Mouse (Mus musculus) adrenal gland, postnatal 4 days (tissue): Measurements from ENCODE around the gene Arhgef28. TPM values are rescaled to one million over a fixed set of nuclear protein-coding genes. Genes with fewer than 3 reads are reported as not detected.
"Not testable (repeated sequence)": the region's sequence is repeated elsewhere in the genome, so short reads cannot be mapped to it uniquely, and the experiment has no call there.

ENCODE experiments used
- DNase-seq, 2 experiments: peaks; one replicate each; pipeline ENCODE4 v3.0.0; 2021 to 2022; ENCODE audit warnings: low spot score in 2 of 2, mixed read lengths in 2 of 2
- total RNA-seq, 2 experiments: library from RNA; stranded (reverse); gene quantifications; 2 replicates each; pipeline ENCODE4 v1.2.3; 2021

Arhgef28 gene
- total RNA-seq, 2 experiments from 2014 or later: 31.2 to 47.6 TPM

- no peak for DNase-seq
These were observed 131.4 kb downstream of the Arhgef28 start for GRCm38 (mm10) chr13:98074871-98075270.

DNA sequence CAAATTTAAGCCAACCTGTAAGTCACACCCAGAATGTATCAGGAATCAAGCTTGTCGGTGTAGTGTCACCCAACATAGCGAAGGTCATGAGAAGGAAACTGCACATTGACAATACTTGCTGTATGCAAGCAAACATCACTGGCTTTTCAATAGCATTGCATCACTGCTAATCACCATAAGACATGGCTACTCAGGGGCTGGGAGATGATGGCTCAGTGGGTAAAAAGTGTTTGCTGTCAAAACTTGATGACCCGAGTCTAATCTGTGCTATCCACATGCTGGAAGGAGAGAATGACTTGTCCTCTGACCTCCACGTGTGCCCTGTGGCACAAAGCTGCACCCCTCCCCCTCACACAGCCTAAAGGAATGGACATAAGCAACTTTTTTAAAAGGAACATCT is 133.0 kb downstream of the Arhgef28 start:
- no peak for DNase-seq

DNA sequence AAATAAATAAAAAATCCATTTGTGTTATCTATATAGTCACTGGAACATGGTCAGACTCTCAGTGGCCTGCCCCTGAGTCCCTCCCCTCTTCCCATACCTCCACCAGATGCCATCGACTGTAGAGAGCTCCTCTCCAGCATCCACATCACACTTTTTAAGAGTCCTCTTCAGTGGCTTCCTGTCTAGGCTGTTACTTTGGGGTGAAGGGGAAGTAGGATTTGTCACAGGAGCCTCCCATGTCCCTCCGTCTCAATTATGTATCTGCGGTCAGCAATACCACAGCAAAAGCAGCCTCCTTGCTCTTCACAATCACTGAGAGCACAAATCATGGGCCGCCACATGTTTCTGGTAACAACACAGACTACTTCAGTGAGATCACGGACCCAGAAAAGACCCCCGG is 135.8 kb downstream of the Arhgef28 start:
- DNase-seq: no peak

- no peak for DNase-seq
These were observed 136.6 kb downstream of the Arhgef28 start for GRCm38 (mm10) chr13:98069646-98070045.

DNA sequence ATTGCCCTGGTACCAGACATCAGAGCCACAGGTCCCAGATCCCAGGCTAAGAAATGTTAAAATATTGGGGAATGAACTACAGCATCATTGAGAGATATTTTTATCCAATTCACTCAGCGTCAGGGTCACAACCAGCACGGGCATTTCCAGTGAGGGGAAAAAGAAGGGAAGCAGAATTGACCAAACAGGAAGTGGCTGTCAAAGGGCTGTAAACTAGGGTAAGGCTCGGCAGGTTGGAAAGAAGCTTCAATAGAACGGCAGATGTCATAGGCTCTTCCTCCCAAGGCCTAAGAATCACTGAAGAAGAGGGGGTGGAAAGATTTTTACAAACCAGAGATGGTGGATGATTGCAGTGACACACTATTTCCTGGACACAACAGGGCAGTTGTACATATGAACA is 143.4 kb downstream of the Arhgef28 start:
- no peak for DNase-seq

GRCm38 (mm10) chr13:98060121-98060520 is 146.1 kb downstream of the Arhgef28 start:
- not testable (repeated sequence) for DNase-seq

- DNase-seq: no peak
These were observed 151.0 kb downstream of the Arhgef28 start for GRCm38 (mm10) chr13:98055194-98055593.

- DNase-seq: no peak
These were observed 165.6 kb downstream of the Arhgef28 start for GRCm38 (mm10) chr13:98040628-98041150.

GRCm38 (mm10) chr13:98038731-98039130 is 167.5 kb downstream of the Arhgef28 start:
- no peak for DNase-seq

DNA sequence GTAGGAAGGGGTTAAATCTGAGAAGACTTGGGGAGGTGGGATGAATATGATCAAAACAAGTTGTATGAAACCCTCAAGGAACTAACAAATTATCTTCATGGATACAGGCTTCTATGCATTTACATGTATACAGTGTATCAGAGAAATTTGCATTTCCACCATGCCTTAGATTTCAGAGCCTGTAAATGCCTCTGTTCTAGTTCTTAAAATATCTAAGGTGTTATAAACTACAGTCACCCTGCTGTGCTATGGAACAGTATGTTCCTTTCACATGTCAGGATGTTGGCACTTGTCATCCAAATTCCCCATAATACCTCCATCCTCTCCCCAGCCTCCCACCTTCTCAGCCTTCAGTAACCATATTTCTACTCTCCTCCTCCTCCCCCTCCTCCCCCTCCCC is 168.5 kb downstream of the Arhgef28 start:
- no peak for DNase-seq

- DNase-seq: no peak
These were observed 174.6 kb downstream of the Arhgef28 start for GRCm38 (mm10) chr13:98031642-98031960.

- peak; percentile 36 to 60 for DNase-seq
These were observed 175.1 kb downstream of the Arhgef28 start for GRCm38 (mm10) chr13:98030959-98031641.

- no peak for DNase-seq
These were observed 176.2 kb downstream of the Arhgef28 start for GRCm38 (mm10) chr13:98030041-98030440.

- DNase-seq: no peak
These were observed 177.5 kb downstream of the Arhgef28 start for GRCm38 (mm10) chr13:98028711-98029250.

DNA sequence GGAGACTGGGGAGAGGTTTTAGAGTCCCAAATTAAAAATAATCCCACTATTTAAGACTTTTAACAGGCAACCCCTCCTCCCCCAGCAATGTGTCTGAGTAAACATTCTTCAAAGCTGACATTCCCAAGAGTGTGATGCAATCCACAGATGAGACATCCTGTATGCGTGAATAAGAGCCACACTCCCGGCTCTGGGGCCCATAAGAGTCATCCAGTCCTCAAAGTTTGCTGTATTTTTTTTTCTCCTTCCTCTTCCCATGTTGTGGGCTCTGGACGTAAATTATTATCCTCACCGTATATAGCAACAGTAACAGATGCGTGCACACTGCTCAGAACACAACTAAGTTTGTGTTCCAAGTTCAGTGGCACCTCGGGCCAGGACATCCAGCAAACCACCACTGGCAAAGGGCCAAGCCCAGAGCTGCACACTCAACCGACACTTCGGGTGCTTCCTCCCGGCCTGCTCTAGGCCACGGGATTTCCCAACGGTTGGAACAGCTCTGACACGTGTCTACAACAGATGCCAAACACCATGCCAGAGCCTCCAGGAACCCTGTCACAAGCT is 178.5 kb downstream of the Arhgef28 start:
- peak; percentile 26 to 41 for DNase-seq

DNA sequence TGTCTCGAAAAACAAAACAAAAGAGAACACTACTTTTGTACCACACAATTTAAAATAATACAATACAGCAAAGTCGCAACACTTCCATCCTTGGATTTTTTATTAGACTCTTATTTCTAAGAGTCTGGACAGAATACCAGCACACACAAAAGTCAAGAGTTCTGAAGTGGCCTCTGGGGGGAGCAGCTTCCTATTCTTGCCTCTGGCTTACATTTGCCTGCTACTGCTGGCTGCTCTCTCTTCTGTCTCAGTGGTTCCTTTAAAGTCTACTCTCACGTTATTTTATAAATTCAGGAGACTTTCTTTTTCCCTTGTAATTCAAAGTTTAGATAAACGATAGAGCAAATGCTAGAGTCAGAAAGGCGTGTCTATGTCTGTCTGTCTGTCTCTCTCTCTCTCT is 179.1 kb downstream of the Arhgef28 start:
- DNase-seq: no peak

GRCm38 (mm10) chr13:98025706-98026504 is 180.3 kb downstream of the Arhgef28 start:
- no peak for DNase-seq

DNA sequence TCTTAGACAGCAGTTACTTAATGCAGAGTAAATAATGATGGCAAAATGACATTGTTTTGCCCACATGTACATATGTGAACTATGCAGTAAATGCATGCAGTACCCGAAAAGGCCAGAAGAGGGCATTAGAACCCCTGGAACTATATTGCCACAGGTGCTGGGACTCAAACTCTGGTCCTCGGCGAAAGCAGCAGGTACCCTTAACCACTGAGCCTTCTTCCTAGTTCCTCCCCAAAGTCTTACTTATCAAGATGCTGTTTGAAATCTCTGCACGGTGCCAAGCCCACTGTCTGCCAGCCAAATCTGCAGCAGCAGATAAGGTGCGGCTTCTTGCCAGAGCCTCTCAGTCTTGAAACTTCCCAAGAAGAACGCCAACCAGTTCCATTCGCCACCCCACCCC is 181.1 kb downstream of the Arhgef28 start:
- no peak for DNase-seq

DNA sequence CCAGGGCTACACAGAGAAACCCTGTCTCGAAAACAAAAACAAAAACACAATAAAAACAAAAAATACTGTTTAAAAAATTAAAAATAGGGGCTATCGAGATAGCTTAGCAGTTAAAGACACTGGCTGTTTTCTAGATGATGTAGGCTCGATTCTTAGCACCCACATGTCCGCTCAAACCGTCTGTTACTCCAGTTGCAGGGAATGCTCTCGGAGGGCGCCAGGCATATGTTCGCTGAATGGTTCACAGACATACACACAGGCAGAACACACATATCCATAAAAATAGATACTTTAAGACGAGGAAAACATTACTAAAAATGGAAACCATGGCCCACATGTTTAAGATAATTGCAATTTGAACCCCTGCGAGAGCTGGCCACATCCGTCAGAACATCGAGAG is 181.6 kb downstream of the Arhgef28 start:
- no peak for DNase-seq

DNA sequence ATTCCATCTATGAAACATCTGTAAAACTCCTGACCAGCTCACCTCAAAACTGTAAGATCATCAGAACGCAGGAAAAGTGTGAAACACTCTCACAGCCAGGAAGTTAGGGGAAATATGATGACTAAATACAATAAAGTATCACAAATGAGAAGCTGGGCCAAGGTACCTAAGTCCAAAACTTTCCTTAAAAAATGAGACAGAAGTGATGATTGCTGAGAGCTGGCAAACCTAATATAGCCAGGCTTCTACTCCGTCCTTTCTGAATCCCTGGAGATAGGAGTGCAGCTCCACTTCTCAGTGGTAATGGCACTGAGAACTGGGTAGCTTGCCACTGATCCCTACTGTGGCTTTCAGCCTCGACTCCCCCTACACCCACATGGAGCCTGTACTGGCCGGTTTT is 184.3 kb downstream of the Arhgef28 start:
- DNase-seq: no peak

DNA sequence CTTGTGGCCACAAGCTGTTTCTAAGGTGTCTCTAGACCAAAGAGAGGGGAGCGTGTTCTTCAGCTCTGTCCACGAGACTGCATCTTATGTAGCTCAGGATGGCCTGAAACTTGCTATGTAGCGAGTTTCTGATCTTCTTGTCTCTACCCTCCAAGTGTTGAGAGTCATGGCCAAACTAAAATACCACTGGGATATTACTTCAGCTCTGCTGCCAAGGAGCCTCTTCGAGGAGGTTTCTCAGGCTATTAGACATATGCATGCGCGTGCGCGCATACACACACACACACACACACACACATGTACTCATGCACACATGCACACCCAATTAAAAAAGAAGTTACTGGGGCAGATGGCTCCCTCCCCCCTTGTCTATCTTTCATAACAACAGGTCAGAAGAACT is 187.4 kb downstream of the Arhgef28 start:
- DNase-seq: not testable (repeated sequence)
